Mouse (Mus musculus) intestine, embryonic 16.5 days (tissue): ENCODE measurements around the gene Tnfrsf22. TPM values are rescaled to one million over a fixed set of nuclear protein-coding genes. Genes with fewer than 3 reads are reported as not detected.

Experiments
- ATAC-seq: fragments of 200-750 bp; cut with Nextera tagmentation; 2 replicates; pipeline ENCODE4 v1.8.0; 2017; ENCODE audit warnings: moderate TSS enrichment, moderate library complexity
- H3K27ac ChIP-seq: fragments of 300-500 bp; sonication (generic); 2 replicates; pipeline ENCODE4 v1.5.1; 2014; ENCODE audit warnings: mild to moderate bottlenecking, low read length
- H3K27me3 ChIP-seq: fragments of 300-500 bp; sonication (generic); replicated peaks from 2 replicates; pipeline ENCODE4 v1.6.1; 2014; ENCODE audit warnings: low read length, control low read depth, mixed read lengths; ENCODE audit not compliant: control insufficient read depth, insufficient read depth
- H3K36me3 ChIP-seq: fragments of 300-500 bp; sonication (generic); 2 replicates; pipeline ENCODE4 v1.6.1; 2014; ENCODE audit warnings: low read length, control low read depth; ENCODE audit not compliant: control insufficient read depth, insufficient read depth
- H3K4me1 ChIP-seq: fragments of 300-500 bp; sonication (generic); 2 replicates; pipeline ENCODE4 v1.6.1; 2014; ENCODE audit warnings: low read length, control low read depth, mixed read lengths; ENCODE audit not compliant: control insufficient read depth, insufficient read depth
- H3K4me2 ChIP-seq: fragments of 300-500 bp; sonication (generic); 2 replicates; pipeline ENCODE4 v1.6.1; 2014; ENCODE audit warnings: low read depth, low read length, control low read depth
- H3K4me3 ChIP-seq: fragments of 300-500 bp; sonication (generic); 2 replicates; pipeline ENCODE4 v1.5.1; 2014; ENCODE audit warnings: mild to moderate bottlenecking, low read length
- H3K9ac ChIP-seq: fragments of 300-500 bp; sonication (generic); 2 replicates; pipeline ENCODE4 v1.6.1; 2014; ENCODE audit warnings: low read depth, low read length
- H3K9me3 ChIP-seq: fragments of 300-500 bp; sonication (generic); 2 replicates; pipeline ENCODE4 v1.6.1; 2016; ENCODE audit warnings: low read length, control low read depth; ENCODE audit not compliant: control insufficient read depth
- WGBS: fragments of 180-500 bp; shearing (Covaris S2); extraction: QIAGEN DNeasy Blood & Tissue Kit; methylation state at CpG from one replicate; pipeline ENCODE4 v1.1.7; 2014; 5-methylcytosine and 5-hydroxymethylcytosine counted together
- polyA plus RNA-seq: library from polyadenylated mRNA; unstranded; fragments of >200 nt; fragmentation: Nextera tagmentation; extraction: Ambion mirVana; gene quantifications from 2 replicates; pipeline ENCODE4 v1.2.1, GENCODE M21; 2015

Gene Tnfrsf22
- polyA plus RNA-seq, 1 experiment from 2014 or later = 4.5 TPM

DNA sequence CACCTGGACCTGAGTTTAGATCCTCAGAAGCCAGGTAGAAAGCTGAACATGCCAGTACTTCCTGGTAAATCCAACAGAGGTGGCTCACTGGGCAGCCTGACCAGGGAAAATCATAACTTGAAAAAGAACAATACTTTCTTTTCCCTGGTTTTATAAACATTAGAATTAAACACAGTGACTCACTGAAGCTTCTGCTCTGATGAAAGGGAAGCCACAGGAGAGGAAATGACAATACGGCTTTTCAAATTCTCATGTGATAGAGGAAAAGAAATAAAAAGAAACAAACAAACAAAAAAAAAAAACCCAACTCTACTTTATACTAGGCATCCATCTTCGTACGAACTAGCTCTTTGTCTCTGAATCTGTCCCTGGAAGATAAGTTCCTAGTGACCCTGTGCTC lies 24.9 kb downstream of the Tnfrsf22 start:
- Histone ChIP-seq H3K27me3 (no peaks in the 10 kb centered on the region), H3K9me3 (no peaks in the 10 kb centered on the region), H3K9ac (no peak overlapping the region), H3K4me1 (0 out of 2 replicates have a peak, but pooled peaks cover 2% of the 10 kb centered on the region), H3K4me2 (no peak overlapping the region), H3K36me3 (no peaks in the 10 kb centered on the region), H3K27ac (no peak overlapping the region), H3K4me3 (no peak overlapping the region)
- WGBS = 77% methylated on average over 3 of the region's 3 CpGs
- no peak for ATAC-seq

- H3K27ac ChIP-seq = no peak overlapping the region
- H3K4me2 ChIP-seq = no peak overlapping the region
- H3K27me3 ChIP-seq = no peaks in the 10 kb centered on the region
- no peak overlapping the region for H3K9ac ChIP-seq
- ATAC-seq = no peak
- H3K9me3 ChIP-seq = no peaks in the 10 kb centered on the region
- WGBS = 38% methylated on average over 1 of the region's 1 CpGs
- no peaks in the 10 kb centered on the region for H3K36me3 ChIP-seq
- H3K4me1 ChIP-seq = 0 out of 2 replicates have a peak, but pooled peaks cover 2% of the 10 kb centered on the region
- H3K4me3 ChIP-seq = no peak overlapping the region
Observed at GRCm38 (mm10) chr7:143620951-143621350, 28.5 kb downstream of the Tnfrsf22 start.

DNA sequence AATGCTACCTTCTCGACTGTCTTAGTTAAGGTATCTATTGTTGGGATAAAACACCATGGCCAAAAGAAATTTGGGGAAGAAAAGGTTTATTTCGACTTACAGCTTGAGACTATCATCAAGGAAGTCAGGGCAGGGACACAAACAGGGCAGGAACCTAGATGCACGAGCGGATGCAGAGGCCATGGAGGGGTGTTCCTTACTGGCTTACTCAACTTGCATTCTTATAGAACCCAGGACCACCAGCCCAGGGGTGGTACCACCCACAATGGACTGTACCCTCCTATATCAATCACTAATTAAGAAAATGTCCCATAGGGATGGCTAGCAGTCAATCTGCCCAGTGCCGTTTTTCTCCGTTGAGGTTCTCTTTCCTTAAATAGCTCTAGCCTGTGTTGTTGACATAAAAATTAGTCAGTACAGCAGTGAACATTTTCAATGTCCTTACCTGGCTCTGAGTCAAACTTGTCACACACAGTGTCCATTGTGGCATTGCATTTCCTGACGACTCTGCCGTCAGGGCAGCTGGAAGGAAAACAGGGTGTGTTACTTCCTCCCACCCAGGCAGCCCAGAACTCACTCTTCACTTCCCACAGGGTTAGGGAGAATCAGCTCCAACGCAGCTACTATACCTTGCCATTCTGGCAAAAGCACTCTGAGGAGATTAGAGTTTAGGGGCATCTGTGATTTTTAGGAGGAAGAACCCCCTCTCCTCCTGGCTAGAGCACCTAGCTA lies 34.9 kb downstream of the Tnfrsf22 start:
- Histone ChIP-seq H3K4me2 (no peak overlapping the region), H3K9me3 (peaks cover 3% of the 10 kb centered on the region; the same call in 1 of the 2 replicates), H3K4me3 (no peak overlapping the region), H3K27ac (no peak overlapping the region), H3K36me3 (no peaks in the 10 kb centered on the region), H3K9ac (no peak overlapping the region), H3K4me1 (no peaks in the 10 kb centered on the region), H3K27me3 (no peaks in the 10 kb centered on the region)
- ATAC-seq = peak; percentile 46; the same call in 1 of the 2 replicates
- WGBS = 49% methylated on average over 9 of the region's 9 CpGs

GRCm38 (mm10) chr7:143612215-143612614 lies 37.2 kb downstream of the Tnfrsf22 start:
- WGBS = 61% methylated on average over 3 of the region's 3 CpGs
- Histone ChIP-seq H3K9me3 (peaks cover 3% of the 10 kb centered on the region; the same call in 1 of the 2 replicates), H3K4me3 (no peak overlapping the region), H3K27ac (no peak overlapping the region), H3K4me1 (no peaks in the 10 kb centered on the region), H3K27me3 (no peaks in the 10 kb centered on the region), H3K4me2 (no peak overlapping the region), H3K9ac (no peak overlapping the region), H3K36me3 (no peaks in the 10 kb centered on the region)
- ATAC-seq = no peak

DNA sequence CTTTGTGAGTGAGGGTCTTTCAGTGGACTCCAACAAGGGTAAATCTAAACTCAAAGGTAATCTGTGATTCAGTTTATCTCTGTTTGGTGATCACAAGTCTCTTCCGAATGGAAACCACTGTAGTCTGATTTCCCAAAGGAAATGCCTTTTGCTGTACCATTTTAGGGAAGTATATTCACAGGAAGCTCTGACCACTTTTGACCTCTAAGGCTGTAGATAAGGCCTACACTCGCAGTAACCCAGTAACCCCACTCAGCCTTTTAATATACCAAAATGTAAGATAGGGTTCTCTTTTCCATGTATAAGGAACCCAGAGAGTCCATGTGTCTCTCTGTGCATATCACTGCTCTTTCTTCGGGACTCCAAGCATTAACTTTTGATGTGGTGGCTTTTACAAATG lies 44.1 kb downstream of the Tnfrsf22 start:
- H3K27ac ChIP-seq = no peak overlapping the region
- no peaks in the 10 kb centered on the region for H3K9me3 ChIP-seq
- WGBS = 78% methylated on average over 3 of the region's 3 CpGs
- H3K27me3 ChIP-seq = no peaks in the 10 kb centered on the region
- H3K4me3 ChIP-seq = no peak overlapping the region
- no peak overlapping the region for H3K4me2 ChIP-seq
- H3K36me3 ChIP-seq = no peaks in the 10 kb centered on the region
- no peak for ATAC-seq
- H3K9ac ChIP-seq = no peak overlapping the region
- H3K4me1 ChIP-seq = peaks cover 2% of the 10 kb centered on the region; the same call in 1 of the 2 replicates

GRCm38 (mm10) chr7:143604889-143605288 lies 44.6 kb downstream of the Tnfrsf22 start:
- no peak for ATAC-seq
- 61% methylated on average over 2 of the region's 2 CpGs for WGBS

DNA sequence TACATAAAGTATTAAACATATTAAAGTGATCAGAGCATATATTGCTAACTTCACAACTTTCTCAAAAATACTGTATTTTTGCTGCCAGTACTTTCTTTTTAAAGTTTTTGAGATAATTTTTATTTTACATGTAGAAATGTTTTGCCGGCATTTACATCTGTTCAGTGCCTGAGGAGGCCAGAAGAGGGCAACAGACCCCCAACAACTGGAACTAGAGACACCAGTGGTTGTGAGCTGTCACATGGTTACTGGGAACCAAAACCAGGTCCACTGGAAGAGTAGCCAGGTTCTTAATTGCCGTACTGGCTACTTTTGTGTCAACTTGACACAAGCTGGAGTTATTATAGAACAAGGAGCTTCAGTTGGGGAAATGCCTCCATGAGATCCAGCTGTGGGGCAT lies 47.8 kb downstream of the Tnfrsf22 start:
- Histone ChIP-seq H3K4me3 (no peak overlapping the region), H3K4me2 (no peak overlapping the region), H3K9me3 (no peaks in the 10 kb centered on the region), H3K9ac (no peak overlapping the region), H3K4me1 (peaks cover 15% of the 10 kb centered on the region), H3K36me3 (no peaks in the 10 kb centered on the region), H3K27ac (no peak overlapping the region), H3K27me3 (no peaks in the 10 kb centered on the region)
- 79% methylated on average over 2 of the region's 2 CpGs for WGBS
- ATAC-seq = no peak

More at GRCm38 (mm10) chr7:143604889-143605288, 44.6 kb downstream of the Tnfrsf22 start:
- H3K9ac ChIP-seq = no peak overlapping the region
- H3K9me3 ChIP-seq = no peaks in the 10 kb centered on the region
- no peak overlapping the region for H3K4me2 ChIP-seq
- no peak overlapping the region for H3K27ac ChIP-seq
- H3K36me3 ChIP-seq = no peaks in the 10 kb centered on the region
- H3K4me3 ChIP-seq = no peak overlapping the region
- peaks cover 2% of the 10 kb centered on the region; the same call in 1 of the 2 replicates for H3K4me1 ChIP-seq
- no peaks in the 10 kb centered on the region for H3K27me3 ChIP-seq

DNA sequence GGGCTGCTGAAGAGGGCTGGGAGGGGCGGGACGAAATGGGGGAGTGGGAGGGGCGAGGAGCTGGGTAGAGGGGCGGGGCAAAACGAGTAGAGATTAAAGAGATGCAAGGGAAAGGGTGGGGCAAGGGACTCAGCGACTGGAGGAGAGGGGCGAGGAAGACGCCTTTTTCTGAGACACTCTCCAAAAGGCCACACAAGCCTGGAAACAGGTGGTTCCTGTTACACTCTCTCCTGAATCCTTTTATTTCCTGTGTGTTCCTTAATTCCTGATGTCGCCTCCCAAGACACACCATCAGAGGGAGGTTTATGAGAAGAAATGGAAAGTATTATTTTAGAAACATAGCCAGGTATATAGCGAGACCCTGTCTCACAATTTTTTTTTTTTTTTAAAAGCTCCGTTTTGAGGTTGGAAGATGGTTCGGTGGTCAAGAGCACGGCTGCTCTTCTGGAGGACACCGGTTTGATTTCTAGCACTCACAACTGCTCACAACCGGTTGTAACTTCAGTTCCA lies 49.2 kb downstream of the Tnfrsf22 start:
- Histone ChIP-seq H3K27me3 (no peaks in the 10 kb centered on the region), H3K4me3 (peak overlapping the region; percentile 65), H3K9me3 (no peaks in the 10 kb centered on the region), H3K36me3 (no peaks in the 10 kb centered on the region; the same call in 1 of the 2 replicates), H3K4me2 (peak overlapping the region; percentile 65), H3K27ac (no peak overlapping the region), H3K4me1 (peaks cover 19% of the 10 kb centered on the region), H3K9ac (peak overlapping the region; percentile 80; the same call in 1 of the 2 replicates)
- 8% methylated on average over 15 of the region's 15 CpGs for WGBS
- no peak; the same call in 1 of the 2 replicates for ATAC-seq

GRCm38 (mm10) chr7:143599428-143600230 lies 49.8 kb downstream of the Tnfrsf22 start, which contains the start of gene Cars:
Cars (minus strand) TSS chr7:143600090.
- 1% methylated on average over 35 of the region's 35 CpGs for WGBS
- Histone ChIP-seq H3K27ac (peak within 1 kb of the TSS; percentile 63; the same call in 1 of the 2 replicates), H3K4me2 (peak within 1 kb of the TSS; percentile 93), H3K4me1 (peaks cover 23% of the 10 kb centered on the region), H3K9ac (peak within 1 kb of the TSS; percentile 80), H3K4me3 (peak within 1 kb of the TSS; percentile 65), H3K36me3 (no peaks in the 10 kb centered on the region; the same call in 1 of the 2 replicates), H3K27me3 (no peaks in the 10 kb centered on the region), H3K9me3 (no peaks in the 10 kb centered on the region)
- ATAC-seq = peak; percentile 99
